Mouse (Mus musculus) erythroblast, embryonic 14.5 days (primary cell): ENCODE measurements around the gene D6Wsu163e.

Experiments
- GATA1 ChIP-seq: IDR thresholded peaks from 2 replicates; pipeline ENCODE4 v1.6.1; 2012; ENCODE audit warnings: low read length, inconsistent platforms, mixed read lengths
- TAL1 ChIP-seq: IDR thresholded peaks from 3 replicates; pipeline ENCODE4 v1.6.1; 2012; ENCODE audit warnings: low read length, inconsistent platforms, mixed read lengths

GRCm38 (mm10) chr6:127014906-127015770 lies 75.4 kb downstream of the D6Wsu163e start, which contains the start of gene Fgf6:
- TF ChIP-seq GATA1 (no peak), TAL1 (no peak)
